Mouse (Mus musculus) embryonic facial prominence, embryonic 11.5 days (tissue): ENCODE measurements around the gene Akap13. TPM values are rescaled to one million over a fixed set of nuclear protein-coding genes. Genes with fewer than 3 reads are reported as not detected.

Experiments
- ATAC-seq: fragments of 200-750 bp; cut with Nextera tagmentation; replicated peaks from 2 replicates; pipeline ENCODE4 v1.8.0; 2017; ENCODE audit warnings: low read depth; ENCODE audit not compliant: insufficient number of reproducible peaks, low FRiP score, low TSS enrichment
- DNase-seq: peaks from one replicate; pipeline ENCODE4 v3.0.0-alpha.2; 2015; ENCODE audit warnings: low spot score
- H3K27ac ChIP-seq: fragments of 300-500 bp; sonication (generic); replicated peaks from 2 replicates; pipeline ENCODE4 v1.5.1; 2014; ENCODE audit warnings: mild to moderate bottlenecking, low read depth, low read length, control low read depth
- H3K27me3 ChIP-seq: fragments of 300-500 bp; sonication (generic); 2 replicates; pipeline ENCODE4 v1.6.1; 2014; ENCODE audit warnings: mild to moderate bottlenecking, low read length, moderate library complexity, mixed read lengths; ENCODE audit not compliant: control insufficient read depth, insufficient read depth
- H3K36me3 ChIP-seq: fragments of 300-500 bp; sonication (generic); replicated peaks from 2 replicates; pipeline ENCODE4 v1.6.1; 2014; ENCODE audit warnings: low read depth, mild to moderate bottlenecking, low read length, moderate library complexity, mixed read lengths; ENCODE audit not compliant: control insufficient read depth, insufficient read depth
- H3K4me1 ChIP-seq: fragments of 300-500 bp; sonication (generic); 2 replicates; pipeline ENCODE4 v1.6.1; 2014; ENCODE audit warnings: low read length, mixed read lengths; ENCODE audit not compliant: control insufficient read depth, insufficient read depth
- H3K4me2 ChIP-seq: fragments of 300-500 bp; sonication (generic); 2 replicates; pipeline ENCODE4 v1.6.1; 2014; ENCODE audit warnings: low read depth, mild to moderate bottlenecking, control low read depth, low read length, moderate library complexity
- H3K4me3 ChIP-seq: fragments of 300-500 bp; sonication (generic); 2 replicates; pipeline ENCODE4 v1.5.1; 2014; ENCODE audit warnings: low read depth, low read length, control low read depth
- H3K9ac ChIP-seq: fragments of 300-500 bp; sonication (generic); replicated peaks from 2 replicates; pipeline ENCODE4 v1.6.1; 2014; ENCODE audit warnings: mild to moderate bottlenecking, control low read depth, low read length
- H3K9me3 ChIP-seq: fragments of 300-500 bp; sonication (generic); replicated peaks from 2 replicates; pipeline ENCODE4 v1.6.1; 2016; ENCODE audit warnings: mild to moderate bottlenecking, low read length, inconsistent platforms, mixed read lengths; ENCODE audit not compliant: control insufficient read depth
- WGBS: fragments of 180-500 bp; shearing (Covaris S2); extraction: QIAGEN DNeasy Blood & Tissue Kit; methylation state at CpG from one replicate; pipeline ENCODE4 v1.1.7; 2014; 5-methylcytosine and 5-hydroxymethylcytosine counted together
- polyA plus RNA-seq: library from polyadenylated mRNA; unstranded; fragments of >200 nt; fragmentation: Nextera tagmentation; extraction: Ambion mirVana; gene quantifications from 2 replicates; pipeline ENCODE4 v1.2.1, GENCODE M21; 2014

Akap13 gene
- polyA plus RNA-seq, 1 experiment from 2014 or later: 37.9 TPM

GRCm38 (mm10) chr7:75539168-75539567 is 83.8 kb downstream of the Akap13 start:
- ATAC-seq: no peak

GRCm38 (mm10) chr7:75549856-75550255 is 94.5 kb downstream of the Akap13 start:
- H3K27ac ChIP-seq: no peak overlapping the region
- no peak overlapping the region for H3K4me2 ChIP-seq
- ATAC-seq: no peak

More at GRCm38 (mm10) chr7:75539168-75539567, 83.8 kb downstream of the Akap13 start:
- H3K27ac ChIP-seq: no peak overlapping the region
- 77% methylated on average over 3 of the region's 3 CpGs for WGBS
- no peak overlapping the region for H3K4me2 ChIP-seq
- no peak for DNase-seq
- no peaks in the 10 kb centered on the region for H3K9me3 ChIP-seq
- no peaks in the 10 kb centered on the region for H3K36me3 ChIP-seq
- H3K9ac ChIP-seq: no peak overlapping the region
- no peaks in the 10 kb centered on the region for H3K4me1 ChIP-seq
- H3K27me3 ChIP-seq: no peaks in the 10 kb centered on the region
- H3K4me3 ChIP-seq: no peak overlapping the region

GRCm38 (mm10) chr7:75550791-75551336 is 95.5 kb downstream of the Akap13 start:
- Histone ChIP-seq H3K27me3 (no peaks in the 10 kb centered on the region), H3K4me1 (no peaks in the 10 kb centered on the region), H3K27ac (no peak overlapping the region), H3K36me3 (no peaks in the 10 kb centered on the region), H3K9ac (no peak overlapping the region), H3K4me3 (no peak overlapping the region), H3K9me3 (no peaks in the 10 kb centered on the region), H3K4me2 (no peak overlapping the region)
- ATAC-seq: no peak
- 89% methylated on average over 6 of the region's 6 CpGs for WGBS
- DNase-seq: no peak

More at GRCm38 (mm10) chr7:75549856-75550255, 94.5 kb downstream of the Akap13 start:
- no peak overlapping the region for H3K4me3 ChIP-seq
- H3K9ac ChIP-seq: no peak overlapping the region
- no peaks in the 10 kb centered on the region for H3K9me3 ChIP-seq
- DNase-seq: no peak
- WGBS: 79% methylated on average over 3 of the region's 3 CpGs
- H3K36me3 ChIP-seq: no peaks in the 10 kb centered on the region
- H3K4me1 ChIP-seq: no peaks in the 10 kb centered on the region
- no peaks in the 10 kb centered on the region for H3K27me3 ChIP-seq

DNA sequence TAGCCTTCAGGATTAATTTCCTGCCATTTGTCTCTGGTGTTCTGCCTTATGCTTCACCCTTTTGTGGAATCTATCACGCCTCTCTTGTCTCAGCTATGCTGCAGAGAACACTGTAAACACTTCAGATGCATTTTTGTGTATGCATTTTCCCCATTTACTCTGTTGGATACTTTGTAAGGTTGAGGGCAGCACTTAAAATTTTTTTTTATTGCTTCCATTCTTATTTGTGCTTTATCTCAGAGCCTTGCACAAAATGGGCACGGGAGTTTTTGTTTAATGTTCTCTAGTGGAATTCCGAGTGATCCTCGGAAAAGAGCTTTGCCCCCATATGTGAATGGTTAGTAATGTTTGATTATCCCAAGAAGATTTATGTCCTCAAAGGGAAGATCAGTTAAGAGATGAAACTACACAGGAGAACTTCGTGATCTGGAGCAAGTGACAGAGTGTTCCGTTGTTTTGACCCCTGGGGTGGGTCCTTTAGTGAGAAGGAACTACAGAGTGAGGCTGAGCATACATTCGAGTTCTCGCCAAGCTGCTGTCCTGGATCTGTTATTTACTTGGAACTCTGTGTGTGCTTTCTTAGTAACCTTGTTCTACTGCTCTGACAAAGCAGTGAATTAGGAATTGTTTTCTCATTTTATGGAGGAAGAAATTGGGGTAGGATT is 97.8 kb downstream of the Akap13 start:
- ATAC-seq: no peak
- no peaks in the 10 kb centered on the region for H3K36me3 ChIP-seq
- H3K27ac ChIP-seq: no peak overlapping the region
- DNase-seq: no peak
- 76% methylated on average over 8 of the region's 8 CpGs for WGBS
- no peaks in the 10 kb centered on the region for H3K4me1 ChIP-seq
- H3K9me3 ChIP-seq: no peaks in the 10 kb centered on the region
- no peak overlapping the region for H3K4me2 ChIP-seq
- H3K9ac ChIP-seq: no peak overlapping the region
- no peak overlapping the region for H3K4me3 ChIP-seq
- H3K27me3 ChIP-seq: no peaks in the 10 kb centered on the region

DNA sequence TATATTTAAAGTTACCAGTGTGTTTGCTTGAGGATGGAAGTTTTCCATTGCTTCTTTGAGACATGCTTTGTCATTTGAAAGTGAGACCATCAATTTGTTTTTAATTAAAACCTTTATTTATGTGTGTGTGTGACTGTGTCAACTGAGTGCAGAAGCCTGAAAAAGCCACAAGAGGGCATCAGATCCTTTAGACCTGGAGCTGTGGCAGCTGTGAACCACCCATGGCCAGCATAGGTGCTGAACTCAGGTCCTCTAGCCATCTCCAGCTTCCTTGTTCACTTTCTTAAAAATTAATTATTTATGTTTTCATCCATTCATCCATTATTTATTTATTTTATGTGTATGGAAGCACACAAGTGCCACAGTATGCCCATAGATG is 98.3 kb downstream of the Akap13 start:
- H3K4me1 ChIP-seq: no peaks in the 10 kb centered on the region
- H3K27ac ChIP-seq: no peak overlapping the region
- H3K4me2 ChIP-seq: no peak overlapping the region
- DNase-seq (no peak), ATAC-seq (no peak)
- H3K36me3 ChIP-seq: no peaks in the 10 kb centered on the region
- no peak overlapping the region for H3K4me3 ChIP-seq
- no peak overlapping the region for H3K9ac ChIP-seq
- H3K9me3 ChIP-seq: no peaks in the 10 kb centered on the region
- no peaks in the 10 kb centered on the region for H3K27me3 ChIP-seq

DNA sequence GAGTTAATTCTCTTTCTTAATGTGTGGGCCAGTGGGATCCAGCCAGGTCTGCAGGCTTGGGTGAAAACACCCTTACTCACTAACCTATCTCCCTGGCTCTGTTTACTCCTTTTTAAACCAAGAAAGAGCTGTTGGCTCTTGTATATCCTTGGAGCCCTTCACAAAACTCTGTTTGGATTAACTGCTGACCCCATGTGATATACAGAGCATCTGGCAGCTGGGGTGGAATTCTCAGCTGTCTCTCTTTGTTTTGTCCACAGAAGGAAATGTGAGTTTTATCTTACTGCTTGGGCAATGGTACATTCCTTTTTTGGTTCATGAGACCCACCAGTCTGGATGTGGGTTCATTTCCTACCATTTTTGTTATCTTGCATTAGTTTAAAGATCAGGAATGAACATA is 98.7 kb downstream of the Akap13 start:
- H3K4me1 ChIP-seq: no peaks in the 10 kb centered on the region; the same call in 1 of the 2 replicates
- DNase-seq (no peak), ATAC-seq (no peak)
- H3K9me3 ChIP-seq: no peaks in the 10 kb centered on the region
- H3K9ac ChIP-seq: no peak overlapping the region
- H3K27ac ChIP-seq: no peak overlapping the region
- no peaks in the 10 kb centered on the region for H3K27me3 ChIP-seq
- no peak overlapping the region for H3K4me3 ChIP-seq
- no peak overlapping the region for H3K4me2 ChIP-seq
- no peaks in the 10 kb centered on the region for H3K36me3 ChIP-seq

- DNase-seq: peak; percentile 50
- Histone ChIP-seq H3K4me3 (no peak overlapping the region), H3K4me1 (no peaks in the 10 kb centered on the region; the same call in 1 of the 2 replicates), H3K9me3 (no peaks in the 10 kb centered on the region), H3K27ac (no peak overlapping the region; the same call in 1 of the 2 replicates), H3K27me3 (no peaks in the 10 kb centered on the region), H3K4me2 (no peak overlapping the region), H3K36me3 (no peaks in the 10 kb centered on the region), H3K9ac (no peak overlapping the region)
- WGBS: 60% methylated on average over 6 of the region's 6 CpGs
- no peak for ATAC-seq
These were observed 100.6 kb downstream of the Akap13 start for GRCm38 (mm10) chr7:75555940-75556339.

- ATAC-seq (no peak), DNase-seq (no peak)
- Histone ChIP-seq H3K9me3 (no peaks in the 10 kb centered on the region), H3K27me3 (no peaks in the 10 kb centered on the region), H3K4me2 (no peak overlapping the region), H3K27ac (no peak overlapping the region), H3K4me1 (no peaks in the 10 kb centered on the region; the same call in 1 of the 2 replicates), H3K4me3 (no peak overlapping the region), H3K9ac (no peak overlapping the region), H3K36me3 (no peaks in the 10 kb centered on the region)
- 80% methylated on average over 1 of the region's 1 CpGs for WGBS
These were observed 102.9 kb downstream of the Akap13 start for GRCm38 (mm10) chr7:75558225-75558624.
